Mouse (Mus musculus) kidney, adult 10 weeks (tissue): Measurements from ENCODE around the gene Ccdc181. TPM values are rescaled to one million over a fixed set of nuclear protein-coding genes. Genes with fewer than 3 reads are reported as not detected.

Source experiments
- polyA plus RNA-seq: library from polyadenylated mRNA; stranded (reverse); fragments of 350-450 nt; fragmentation: Illumina TruSeq; extraction: RNeasy Lipid Tissue Mini Kit (QIAGEN cat#74804); gene quantifications from one replicate; pipeline ENCODE4 v1.2.3, GENCODE M21; 2014; ENCODE audit warnings: low read depth, low replicate concordance

Ccdc181 gene
- polyA plus RNA-seq, result 65.8 TPM

GRCm38 (mm10) chr1:164275455-164275954 lies at the start of gene Ccdc181:
TSS of gene Ccdc181 (plus strand) at chr1:164275585.

GRCm38 (mm10) chr1:164248465-164249331 lies 26.7 kb upstream of the Ccdc181 start, which contains the start of gene Slc19a2:
TSS of gene Slc19a2 (plus strand) at chr1:164249046.

GRCm38 (mm10) chr1:164303821-164304220 lies 28.4 kb downstream of the Ccdc181 start, which contains the start of gene Nme7:
TSS of gene Nme7 (plus strand) at chr1:164304121.

GRCm38 (mm10) chr1:164307124-164307751 lies 31.9 kb downstream of the Ccdc181 start, which contains the start of gene Blzf1:
TSS of gene Blzf1 (minus strand) at chr1:164307489.

Other genes starting within 250 kb of the Ccdc181 start
- gene Sele, start 227.4 kb upstream of the Ccdc181 start, polyA plus RNA-seq, result 0.44 TPM
- gene Sell, start 213.6 kb upstream of the Ccdc181 start, polyA plus RNA-seq, result 0.81 TPM
- 0.32 TPM for gene Selp, start 160.3 kb upstream of the Ccdc181 start, polyA plus RNA-seq
- gene F5, start 123.7 kb upstream of the Ccdc181 start, polyA plus RNA-seq, result 10.3 TPM
- 15.3 TPM for gene Slc19a2, start 26.5 kb upstream of the Ccdc181 start, polyA plus RNA-seq
- 37.0 TPM for gene Nme7, start 28.5 kb downstream of the Ccdc181 start, polyA plus RNA-seq
- 39.0 TPM for gene Blzf1, start 31.9 kb downstream of the Ccdc181 start, polyA plus RNA-seq
- 3,566 TPM for gene Atp1b1, start 182.8 kb downstream of the Ccdc181 start, polyA plus RNA-seq